Mouse (Mus musculus) CD4-positive helper T cell, adult 2 months (primary cell): ENCODE measurements around the gene Hoxb2.

ENCODE experiments used
- DNase-seq: peaks from one replicate; pipeline ENCODE4 v3.0.0-alpha.2; 2012; ENCODE audit warnings: low read depth, missing footprints, low spot score

The Hoxb2 gene

DNA sequence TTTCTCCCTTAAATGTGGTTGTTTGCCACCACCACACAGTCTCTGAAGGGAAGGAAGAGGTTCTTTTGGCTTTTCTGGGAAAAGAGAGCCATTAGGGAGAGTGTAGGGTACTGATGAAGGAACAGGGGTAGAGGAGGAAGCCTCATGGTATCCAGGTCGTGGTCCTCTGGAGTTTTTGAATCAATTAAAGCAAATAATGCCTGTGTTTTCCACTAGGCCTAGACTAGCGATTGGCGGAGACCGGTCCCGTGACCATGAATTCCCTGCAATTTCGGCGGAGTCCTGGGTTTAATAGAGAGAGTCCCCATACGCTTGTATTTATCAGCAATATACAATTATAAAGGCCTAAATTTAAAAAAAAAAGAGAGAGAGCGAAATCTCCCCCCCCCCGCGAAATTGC, 987 bp downstream of the Hoxb2 start:
- no peak for DNase-seq

DNA sequence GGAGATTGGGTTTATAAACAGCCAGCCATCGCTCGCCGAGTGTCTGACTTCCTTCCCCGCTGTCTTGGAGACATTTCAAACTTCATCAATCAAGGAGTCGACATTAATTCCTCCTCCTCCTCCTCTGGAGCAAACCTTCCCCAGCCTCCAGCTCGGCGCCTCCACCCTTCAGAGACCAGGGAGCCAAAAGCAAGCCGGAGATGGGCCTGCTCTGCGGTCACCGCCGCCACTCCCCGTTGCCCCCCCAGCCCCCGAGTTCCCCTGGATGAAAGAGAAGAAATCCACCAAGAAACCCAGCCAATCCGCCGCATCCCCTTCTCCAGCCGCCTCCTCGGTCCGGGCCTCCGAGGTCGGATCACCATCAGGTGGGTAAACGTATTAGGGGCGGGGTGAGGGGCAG, 1.5 kb downstream of the Hoxb2 start:
- DNase-seq: no peak

DNA sequence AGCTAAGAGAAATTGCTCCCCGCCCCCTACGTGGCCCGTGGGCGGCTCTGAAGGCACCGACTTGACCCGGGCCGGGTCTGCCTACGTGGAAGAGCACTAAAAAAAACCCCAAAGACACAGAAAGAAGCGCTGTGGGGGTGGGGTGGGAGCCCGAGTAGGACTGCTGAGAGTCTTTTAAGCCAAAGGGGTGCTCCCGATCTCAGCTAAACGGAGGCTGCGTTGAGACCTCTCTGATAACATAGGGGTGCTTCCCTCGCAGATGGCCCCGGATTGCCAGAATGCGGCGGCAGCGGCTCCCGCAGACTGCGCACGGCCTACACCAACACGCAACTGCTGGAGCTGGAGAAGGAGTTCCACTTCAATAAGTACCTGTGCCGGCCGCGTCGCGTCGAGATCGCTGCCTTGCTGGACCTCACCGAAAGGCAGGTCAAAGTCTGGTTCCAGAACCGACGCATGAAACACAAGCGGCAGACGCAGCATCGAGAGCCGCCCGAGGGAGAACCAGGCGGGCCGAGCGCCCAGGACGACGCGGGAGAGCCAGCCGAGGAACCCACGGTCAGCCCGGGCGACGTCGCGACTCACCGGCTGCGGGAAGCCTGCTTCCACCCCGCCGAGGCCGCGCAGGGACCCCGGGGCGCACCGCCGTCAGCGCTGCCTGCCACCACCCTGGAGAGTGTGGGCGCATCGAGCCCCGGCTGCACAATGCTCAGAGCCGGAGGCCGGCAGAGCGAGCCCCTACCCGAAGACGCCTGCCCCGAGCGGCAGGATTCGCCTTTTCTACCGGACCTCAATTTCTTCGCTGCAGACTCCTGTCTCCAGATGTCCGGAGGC, 2.6 kb downstream of the Hoxb2 start:
- DNase-seq: peak; percentile 15

DNA sequence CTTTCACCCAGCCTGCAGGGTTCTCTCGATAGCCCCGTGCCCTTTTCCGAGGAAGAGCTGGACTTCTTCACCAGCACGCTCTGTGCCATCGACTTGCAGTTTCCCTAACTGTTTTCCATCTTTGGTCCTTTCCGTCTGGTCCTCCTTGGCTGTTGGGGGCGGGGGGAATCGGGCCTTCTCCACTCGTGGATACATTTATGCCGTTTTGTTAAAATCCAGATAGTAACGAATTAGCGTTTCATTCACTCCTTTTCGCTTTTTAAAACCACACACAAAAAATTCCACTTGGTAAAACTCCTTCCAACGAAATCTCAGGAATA, 3.2 kb downstream of the Hoxb2 start:
- DNase-seq: no peak

DNA sequence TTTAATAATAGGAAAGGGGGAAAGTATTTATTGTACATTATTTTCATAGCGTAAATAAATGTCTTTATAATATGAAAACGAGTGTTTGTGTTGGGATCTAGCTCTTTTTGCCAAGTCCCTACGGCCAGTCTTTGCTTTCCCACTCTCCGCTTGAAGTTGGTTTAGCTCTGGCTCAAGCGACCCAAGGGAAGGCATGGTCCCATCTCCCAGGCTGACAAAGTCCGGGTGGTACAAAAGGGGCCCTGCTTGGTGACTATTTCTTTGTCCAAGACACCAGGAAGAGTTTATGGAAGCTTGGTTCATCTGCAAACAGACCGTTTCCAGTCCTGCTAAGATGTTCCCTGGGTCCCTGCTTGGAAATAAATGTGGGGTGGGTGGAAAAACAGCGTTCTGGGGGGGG, 3.6 kb downstream of the Hoxb2 start:
- DNase-seq: no peak

DNA sequence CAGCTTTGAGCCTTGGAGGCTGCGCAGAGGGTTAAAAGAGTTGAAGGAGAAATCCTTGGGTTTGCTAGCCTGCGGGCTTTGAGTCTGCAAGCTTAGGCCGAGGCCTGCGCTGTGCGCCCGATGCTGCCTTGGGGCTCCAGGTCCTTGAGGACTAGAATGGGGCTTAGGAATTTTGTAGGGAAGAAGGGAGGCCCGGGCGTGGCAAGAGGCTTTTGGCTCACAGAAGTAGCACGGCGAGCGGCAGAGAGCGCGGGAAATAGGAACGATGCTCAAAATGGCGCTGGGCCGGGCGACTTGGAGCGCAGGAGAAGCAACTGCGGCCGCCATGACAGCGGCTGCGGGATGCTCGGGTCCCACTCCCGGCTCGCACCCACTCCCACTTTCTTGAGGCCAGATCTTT, 4.1 kb downstream of the Hoxb2 start:
- no peak for DNase-seq

DNA sequence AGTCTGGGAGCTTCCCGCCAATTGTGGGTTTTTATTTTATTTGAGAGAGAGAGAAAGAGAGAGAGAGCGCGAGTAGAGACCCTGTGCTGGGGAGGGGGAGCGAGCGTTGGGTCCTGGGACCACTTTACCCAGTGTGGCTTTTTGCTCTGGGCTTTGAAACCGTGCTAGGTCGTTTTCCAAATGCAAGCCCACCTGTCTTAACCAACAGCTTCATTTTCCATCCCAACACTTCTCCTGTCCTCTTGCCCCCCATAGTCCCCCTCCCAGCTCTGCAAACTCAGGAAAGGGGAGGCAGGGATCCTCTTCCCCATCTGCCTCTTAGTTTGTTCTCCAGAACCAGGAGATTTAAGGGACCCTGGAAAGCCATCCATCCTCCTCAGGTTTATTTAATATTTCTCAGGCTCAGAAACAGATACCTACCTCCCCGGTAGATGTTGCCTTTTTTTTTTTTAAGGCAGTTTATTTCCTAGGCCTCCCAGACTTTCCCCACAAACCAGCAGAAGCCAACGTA, 4.5 kb downstream of the Hoxb2 start:
- no peak for DNase-seq

DNA sequence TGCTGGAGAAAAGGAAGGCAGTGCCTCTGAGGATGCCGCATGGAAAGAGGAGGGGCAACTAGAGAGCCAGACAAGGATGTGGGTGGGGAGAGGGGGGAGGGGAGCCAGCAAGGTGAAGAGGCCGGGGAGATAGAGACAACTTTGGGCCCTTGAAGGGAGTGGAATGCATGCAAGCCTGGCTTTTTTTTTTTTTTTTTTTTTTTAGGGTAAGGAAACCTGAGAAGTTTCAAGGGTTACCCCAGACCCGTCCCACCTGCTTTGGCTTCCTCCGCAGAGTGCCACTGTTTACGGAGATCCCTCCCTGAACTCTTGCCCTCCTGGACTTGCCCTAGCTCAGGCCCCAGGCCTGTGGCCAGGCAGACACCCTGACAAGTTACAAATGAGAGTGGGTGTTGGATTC, 13.5 kb downstream of the Hoxb2 start:
- DNase-seq: no peak

DNA sequence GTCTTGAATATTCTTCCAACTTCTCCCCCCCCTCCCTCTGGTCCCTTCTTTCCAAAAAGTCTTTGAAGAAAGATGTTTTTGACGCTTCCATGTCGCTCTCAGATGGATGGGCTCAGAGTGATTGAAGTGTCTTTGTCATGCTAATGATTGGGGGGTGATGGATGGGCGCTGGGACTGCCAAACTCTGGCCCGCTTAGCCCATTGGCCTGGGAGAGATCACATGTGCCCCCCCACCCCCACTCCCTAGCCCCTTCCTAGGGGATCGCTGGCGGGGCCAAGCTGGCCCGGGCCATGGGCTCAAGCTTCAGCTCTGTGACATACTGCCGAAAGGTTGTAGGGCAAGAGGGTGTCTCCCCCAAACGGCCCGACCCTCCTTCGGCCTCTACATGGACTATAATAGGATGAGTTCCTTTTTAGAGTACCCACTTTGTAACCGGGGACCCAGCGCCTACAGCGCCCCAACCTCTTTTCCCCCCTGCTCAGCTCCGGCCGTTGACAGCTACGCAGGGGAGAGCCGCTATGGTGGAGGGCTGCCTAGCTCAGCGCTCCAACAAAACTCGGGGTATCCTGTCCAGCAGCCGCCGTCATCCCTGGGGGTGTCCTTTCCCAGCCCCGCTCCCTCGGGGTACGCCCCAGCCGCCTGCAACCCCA, 15.2 kb downstream of the Hoxb2 start, which contains the start of gene Hoxb1:
Gene Hoxb1, plus strand, starts transcription at position 312 of the 651 bp plus-strand sequence.
- DNase-seq: no peak

DNA sequence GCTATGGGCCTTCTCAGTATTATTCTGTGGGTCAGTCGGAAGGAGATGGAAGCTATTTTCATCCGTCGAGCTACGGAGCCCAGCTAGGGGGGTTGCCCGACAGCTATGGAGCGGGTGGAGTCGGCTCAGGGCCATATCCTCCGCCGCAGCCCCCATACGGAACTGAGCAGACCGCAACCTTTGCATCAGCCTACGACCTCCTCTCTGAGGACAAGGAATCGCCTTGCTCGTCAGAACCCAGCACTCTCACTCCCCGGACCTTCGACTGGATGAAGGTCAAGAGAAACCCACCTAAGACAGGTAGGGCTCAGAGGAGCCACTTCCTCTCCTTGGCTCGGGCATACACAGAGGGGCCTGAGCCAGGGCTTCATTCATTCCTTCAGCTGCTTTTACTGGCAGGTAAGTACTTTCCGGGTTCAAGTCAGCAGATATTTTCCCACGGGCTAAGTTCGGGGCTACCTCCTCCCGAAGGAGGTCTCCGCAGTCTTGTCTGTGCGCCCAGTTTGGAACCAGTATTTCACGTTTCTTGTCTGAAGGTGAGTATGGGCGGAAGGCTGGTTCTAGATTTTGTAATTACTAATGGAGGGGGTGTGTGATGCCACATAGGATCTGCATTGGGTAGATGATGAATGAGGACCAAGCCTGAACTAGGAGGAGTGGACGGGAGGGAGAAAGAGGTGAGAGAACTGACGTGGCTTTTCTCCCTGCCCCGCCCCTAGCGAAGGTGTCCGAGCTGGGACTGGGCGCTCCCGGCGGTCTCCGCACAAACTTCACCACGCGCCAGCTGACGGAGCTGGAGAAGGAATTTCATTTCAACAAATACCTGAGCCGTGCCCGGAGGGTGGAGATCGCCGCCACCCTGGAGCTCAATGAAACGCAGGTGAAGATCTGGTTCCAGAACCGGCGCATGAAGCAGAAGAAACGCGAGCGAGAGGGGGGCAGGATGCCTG, 16.0 kb downstream of the Hoxb2 start:
- no peak for DNase-seq

DNA sequence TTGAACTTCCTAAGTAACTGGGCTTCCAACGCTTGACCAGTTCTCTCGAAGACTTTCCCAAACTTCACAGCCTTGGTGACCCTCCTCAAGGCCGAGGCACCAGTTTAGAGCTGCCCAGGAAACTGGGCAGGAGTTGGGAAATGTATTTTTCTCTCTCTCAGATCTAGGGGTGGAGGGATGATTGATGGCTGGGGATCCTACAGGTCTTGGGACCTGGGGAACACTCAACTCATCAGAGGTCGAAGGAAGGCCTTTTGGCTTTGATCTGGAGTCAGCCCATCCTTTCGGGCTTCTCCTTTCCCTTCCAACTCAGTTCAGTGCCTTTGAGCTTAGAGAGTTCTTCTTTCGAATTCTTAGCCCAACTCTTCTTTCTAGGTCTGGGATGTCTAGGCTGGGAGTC, 16.8 kb downstream of the Hoxb2 start:
- no peak for DNase-seq

DNA sequence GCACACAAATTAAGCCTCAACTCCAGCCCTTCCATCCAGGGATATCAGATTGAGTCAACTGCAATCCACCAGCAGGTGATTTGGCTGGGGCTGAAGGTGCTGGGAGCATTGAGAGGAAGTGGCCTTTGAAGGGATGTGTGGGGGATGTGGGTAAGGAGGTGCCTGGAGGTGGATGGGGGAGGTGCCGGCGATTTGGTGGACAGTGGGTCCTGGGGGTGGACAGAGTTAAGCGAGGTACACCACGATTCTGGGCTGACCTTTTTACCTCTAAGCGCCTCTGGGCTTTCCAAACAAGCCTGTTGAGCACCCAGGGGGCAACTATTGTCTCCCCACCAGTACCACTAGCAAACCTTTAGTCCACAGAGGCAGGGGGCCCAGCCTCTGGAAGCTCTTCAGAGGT, 18.4 kb downstream of the Hoxb2 start:
- DNase-seq: no peak

DNA sequence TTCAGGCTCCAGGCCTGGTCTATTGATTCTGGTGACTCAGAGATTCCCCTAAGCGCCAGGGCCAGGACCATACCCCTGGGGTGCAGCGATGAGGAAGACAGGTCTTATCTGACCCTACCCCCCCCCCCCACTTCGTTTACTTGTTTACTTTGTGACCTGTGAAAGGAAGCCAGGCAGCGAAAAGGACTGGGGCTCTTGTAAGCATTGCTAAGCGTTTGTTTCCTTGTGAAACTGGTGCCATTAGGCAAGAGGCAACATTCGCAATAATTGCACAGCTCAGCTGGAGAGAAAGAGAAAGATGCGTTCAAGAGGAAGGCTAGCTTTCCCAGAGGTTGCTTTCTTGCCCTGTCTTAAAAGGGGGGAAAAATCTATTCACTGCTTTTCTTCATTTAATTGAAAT, 18.8 kb downstream of the Hoxb2 start:
- DNase-seq: no peak

DNA sequence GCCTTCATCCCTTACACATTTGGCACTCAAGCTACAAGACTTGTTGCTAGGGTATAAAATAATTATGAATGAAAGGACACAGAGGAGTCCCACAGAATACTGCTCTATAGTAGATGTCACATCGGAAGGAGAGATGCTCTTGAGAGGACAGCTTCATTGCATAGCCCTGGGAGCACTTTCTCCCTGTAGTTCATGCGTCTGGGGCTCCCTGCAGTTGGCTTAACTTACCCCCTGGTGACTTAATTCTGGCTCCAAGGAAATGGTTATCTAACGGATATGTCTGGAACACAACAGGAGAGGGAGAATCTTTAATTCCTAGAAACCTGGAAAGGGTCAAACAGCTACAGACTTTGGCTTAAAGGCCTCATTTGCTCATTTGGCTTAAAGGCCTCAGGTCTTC, 21.4 kb downstream of the Hoxb2 start:
- DNase-seq: no peak

DNA sequence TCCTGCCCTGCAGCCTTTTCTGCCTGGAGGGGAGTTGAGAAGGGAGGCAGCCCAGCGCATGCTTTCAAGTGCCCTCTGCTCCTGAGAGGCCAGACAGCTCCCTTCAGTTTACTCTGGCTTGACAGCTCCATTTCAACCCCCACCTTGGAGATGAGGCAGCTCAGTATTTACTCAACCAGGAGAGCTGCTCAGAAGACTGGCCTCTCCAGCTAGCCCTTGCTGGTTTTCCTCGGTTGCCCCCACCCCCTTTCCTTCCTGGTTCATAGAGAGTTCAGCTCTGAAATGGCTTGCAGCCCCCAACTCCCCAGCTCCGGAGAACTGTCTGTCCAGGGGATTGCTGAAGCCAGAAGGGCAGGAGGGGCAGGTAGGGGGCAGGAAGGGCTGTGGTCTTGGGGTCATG, 22.2 kb downstream of the Hoxb2 start:
- DNase-seq: no peak

DNA sequence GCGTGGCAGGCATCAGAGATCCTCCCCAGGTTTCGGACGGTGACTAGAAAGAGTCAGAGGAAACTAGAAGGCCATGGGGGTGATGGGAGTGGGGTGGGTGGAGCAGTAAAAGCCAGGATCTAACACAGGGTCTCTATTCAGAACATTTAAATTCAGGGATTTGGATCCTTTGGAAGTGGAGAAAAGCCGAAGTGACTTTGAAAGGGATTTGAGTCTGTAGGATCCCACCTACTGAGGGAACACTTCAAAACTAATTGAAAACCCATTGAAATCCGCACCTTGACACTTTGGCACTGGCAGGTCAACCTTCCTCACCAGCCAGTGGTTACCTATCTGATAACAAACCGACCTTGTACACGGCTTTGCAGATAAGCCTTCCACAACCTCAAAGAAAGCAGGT, 24.5 kb downstream of the Hoxb2 start:
- no peak for DNase-seq

DNA sequence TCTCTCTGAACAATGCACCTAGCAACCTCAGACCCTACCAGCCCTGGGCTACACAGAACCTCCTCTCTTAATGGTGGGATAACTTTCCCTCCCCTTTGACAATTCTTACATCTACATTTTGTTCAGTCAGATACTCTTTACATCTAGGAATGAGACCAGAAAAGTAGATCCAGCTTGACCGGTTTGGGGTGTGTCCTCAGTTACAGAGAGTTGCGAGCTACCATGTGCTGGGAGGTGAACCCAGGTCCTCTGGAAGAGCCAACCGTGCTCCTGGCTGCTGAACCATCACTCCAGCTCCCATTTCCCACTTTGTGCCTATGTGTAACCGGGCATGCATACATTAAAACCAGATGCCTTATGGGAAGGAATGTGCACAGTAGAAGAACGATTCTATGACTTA, 33.1 kb downstream of the Hoxb2 start:
- no peak for DNase-seq

DNA sequence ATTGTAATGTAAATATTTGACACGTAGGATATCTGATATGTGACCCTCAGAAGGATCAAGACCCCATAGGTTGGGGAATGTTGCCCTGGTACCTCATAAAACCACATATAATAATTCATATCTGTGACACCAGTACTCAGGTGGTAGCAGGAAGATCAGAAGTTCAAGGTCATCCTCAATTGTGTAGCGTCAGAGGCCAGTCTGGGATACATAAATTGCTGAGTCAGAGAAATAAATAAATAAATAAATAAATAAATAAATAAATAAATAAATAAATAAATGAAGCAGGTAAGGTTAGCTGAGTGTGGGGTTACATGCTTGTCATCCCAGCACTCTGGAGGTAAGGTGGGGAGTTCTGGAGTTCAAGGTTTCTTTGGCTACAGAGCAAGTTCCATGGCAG, 37.3 kb downstream of the Hoxb2 start:
- DNase-seq: no peak

DNA sequence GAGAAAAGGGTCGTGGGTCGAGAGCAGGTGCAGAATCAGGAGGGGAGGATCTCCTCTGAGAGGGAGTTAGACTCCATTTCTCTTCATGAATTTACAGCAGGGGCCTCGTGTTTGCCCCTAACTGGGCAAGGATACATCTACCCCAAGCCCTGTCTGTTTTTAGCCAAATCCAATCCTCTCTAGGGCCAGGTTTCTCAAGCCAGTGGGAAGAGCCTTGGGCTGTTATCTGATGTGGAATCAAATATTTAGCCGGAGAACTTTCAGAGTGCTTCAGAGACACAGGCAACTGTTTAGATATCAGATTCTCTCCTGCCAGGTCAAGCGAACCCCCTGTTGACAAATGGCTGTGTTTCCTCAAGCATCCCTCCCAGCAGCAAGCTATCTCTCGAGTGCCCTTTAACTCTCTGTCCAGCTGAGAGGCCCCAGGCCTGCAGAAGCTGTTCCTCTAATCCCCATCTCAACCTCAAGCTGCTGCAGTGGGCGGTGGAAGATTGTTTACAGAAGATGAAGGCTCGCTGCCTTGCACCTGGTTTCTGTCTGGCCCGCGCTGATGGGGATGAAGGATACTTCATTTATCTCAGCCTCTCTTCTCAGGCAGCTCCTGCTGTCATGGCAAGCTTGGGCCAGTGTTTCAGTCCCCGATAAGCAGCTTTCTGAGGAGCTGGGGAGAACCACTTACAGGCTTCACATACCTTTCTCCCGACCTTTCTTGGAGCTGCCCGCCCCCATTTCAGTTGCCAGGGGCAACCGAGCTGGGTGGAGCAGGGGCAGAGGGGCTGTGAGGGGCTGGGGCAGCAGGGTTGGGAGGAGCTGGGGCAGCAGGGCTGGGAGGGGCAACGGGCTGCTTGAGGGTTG, 46.7 kb downstream of the Hoxb2 start:
- DNase-seq: no peak

DNA sequence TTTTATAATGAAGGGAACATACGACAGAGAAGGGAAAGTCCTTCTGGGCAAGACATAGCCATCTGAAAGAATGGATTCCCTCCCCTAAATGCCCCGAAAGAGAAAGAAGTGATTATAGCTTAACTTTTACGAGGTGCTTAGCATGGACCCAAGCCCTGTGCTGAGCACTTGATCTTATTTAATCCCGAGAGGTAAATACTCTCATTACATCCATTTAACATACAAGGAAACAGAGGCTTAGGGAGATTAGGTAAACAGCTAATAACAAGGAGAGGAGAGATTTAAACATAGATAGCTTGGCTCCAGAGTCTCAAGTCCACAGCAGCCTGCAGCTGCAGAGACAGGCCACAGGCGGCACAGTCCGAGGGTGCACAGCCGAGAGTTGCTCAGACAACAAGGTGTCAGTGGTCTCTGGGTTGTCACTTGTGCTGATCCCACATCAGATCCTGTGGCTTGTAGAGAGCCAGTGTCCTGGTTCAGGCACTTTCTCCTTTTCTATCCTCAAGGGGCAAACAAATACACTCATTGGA, 47.5 kb downstream of the Hoxb2 start:
- DNase-seq: no peak

DNA sequence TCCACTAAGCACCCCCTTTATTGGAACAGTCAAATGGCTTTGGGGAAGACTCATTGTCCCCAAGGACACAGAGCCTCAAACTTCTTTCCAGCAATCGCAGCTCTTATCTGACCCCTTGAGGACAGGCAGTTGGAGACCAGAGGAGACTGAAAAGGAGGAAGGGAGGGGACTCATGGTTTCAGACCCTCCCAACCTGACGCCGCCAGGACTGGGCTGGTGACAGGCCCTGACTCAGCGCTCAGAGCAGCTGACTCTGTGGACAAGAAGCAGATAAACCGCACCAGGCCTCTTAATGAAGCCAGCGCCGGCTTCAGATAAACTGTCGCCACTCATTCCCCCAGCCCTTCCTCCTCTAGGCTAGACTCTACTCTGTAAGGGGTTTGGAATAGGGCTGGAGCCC, 49.6 kb downstream of the Hoxb2 start:
- DNase-seq: no peak
